Mouse (Mus musculus) gastrocnemius, postnatal 10 days (tissue): ENCODE measurements at regions not wholly inside any gene's neighbourhood (a gene's known extent, or its start where the extent isn't known, plus 50 kb on each side); places are given as distances from the start of the nearest gene placed in this dataset.

Experiments used
- DNase-seq: peaks from one replicate; pipeline ENCODE4 v3.0.0; 2021; ENCODE audit warnings: mixed read lengths

DNA sequence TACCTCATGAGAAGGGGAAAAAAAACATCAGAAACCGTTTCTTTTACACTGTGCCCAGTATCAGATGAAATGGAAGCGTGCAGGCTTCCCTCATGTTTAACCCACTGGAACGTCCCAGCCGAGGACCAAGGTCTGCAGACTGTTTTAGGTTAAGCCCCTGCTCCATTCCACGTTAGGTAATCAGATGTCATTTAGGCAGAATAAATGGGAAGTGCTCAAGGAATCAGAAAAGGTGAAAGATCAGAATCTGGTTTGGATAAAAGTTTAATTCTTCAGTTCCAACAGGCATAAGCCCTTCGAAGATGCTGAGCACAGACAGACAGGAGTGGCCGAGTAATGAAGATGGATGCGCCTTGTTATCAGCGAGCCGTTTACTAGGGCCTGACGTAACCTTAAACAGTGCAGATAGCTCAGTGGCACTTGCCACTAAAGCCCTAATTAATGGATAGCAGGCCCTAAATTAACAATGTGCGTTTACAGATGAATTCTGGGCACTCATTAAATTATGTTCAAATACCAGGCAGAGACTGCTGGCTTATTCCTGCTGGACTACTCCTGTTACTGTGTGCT lies 193.5 kb downstream of the Lmo4 start:
- no peak for DNase-seq

DNA sequence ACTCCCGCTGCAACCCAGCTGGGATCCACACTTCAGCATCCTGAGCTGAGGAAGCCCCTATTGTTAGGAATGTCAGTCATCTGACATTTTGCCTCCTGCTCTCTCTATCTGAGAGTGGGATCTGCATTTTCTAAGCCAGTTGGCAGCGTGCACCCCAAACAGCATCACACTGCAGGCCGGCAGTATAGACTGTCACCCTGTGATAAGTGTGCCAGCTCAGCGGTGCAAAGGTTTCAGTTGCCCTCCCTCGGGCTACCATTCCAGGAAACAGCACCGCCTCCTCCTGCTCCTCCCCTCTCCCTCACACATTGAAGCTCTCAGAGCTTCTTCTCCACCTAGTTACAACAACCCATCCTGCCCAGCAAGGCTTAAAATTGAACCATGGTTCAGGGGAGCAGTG lies 194.5 kb downstream of the Lmo4 start:
- no peak for DNase-seq

DNA sequence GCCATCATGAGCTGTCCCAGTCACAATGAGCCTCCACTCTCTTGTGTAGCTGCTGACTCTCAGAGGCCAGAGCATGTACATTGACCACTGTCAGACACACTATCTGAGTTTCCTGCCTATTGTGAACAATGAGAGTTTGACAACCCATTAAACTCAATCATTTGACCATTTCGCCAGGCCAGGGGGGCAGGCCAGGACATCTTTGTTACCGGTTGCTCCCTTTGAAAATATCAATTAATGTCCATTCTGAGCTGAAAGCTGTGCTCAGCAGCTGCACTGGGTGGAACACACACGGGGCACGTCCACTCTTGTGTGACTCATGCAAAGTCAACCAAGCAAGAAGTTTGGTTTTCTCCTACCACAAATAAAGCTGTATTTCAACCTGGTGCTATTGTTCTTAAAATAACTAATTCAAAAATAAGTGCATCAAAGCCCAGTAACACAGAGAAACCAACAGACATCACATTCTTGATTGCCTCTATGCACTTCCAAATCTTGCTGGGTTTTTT lies 197.9 kb downstream of the Lmo4 start:
- DNase-seq: no peak

DNA sequence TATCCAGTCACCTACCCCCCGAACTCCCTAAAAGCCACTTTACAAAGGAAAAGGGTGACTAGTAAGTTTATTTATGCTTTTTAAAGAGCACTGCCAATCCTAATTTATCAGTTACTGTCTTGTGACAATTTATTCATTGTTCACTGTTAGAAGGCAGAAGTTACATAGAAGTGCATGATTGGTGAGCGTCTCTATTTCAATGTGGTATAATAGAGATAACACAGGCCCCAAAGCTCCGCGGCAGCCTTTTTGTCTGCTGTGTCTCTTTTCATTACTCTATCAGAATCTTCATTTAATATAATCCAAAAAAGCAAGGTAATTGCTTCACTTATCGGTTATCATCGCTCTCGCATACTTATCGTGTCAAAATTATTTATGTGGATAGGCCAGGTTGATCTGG lies 207.1 kb downstream of the Lmo4 start:
- DNase-seq: no peak

DNA sequence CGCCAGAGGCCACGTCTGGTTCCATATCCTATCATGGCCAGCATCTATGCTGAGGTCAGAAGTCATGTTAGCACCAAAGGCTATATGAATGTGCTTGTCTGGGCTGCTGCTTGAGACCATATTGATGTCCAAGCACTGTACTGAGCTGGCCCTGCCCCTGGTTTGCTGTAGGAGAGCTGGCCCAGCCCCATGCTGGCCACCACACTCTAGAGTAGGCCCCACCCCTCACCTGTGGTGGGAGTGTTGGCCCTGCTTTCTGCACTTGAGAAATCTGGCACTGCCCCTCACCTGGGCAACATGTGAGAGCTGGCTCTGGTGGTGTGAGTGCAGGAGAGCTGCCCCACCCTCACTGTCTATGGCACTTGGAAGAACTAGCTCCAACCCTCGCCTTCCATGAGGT lies 210.0 kb downstream of the Lmo4 start:
- no peak for DNase-seq

DNA sequence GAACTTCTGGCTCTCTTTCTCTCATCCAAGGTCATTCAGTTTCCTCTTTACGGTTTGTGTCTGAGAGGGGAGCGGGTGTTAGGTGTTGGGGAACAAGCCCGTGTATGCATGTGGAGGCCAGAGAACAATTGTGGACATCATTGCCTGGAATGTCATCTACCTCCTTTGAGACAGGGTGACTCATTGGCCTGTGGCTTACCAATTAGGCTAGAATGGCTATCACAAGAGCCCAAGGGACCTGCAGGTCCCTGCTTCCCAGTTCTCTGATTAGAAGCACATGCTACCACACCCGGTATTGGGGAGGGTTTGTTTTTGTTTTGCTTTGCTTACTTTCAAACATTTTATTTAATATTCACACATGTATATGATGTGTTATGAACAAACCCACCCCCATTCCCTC lies 216.0 kb downstream of the Lmo4 start:
- no peak for DNase-seq

DNA sequence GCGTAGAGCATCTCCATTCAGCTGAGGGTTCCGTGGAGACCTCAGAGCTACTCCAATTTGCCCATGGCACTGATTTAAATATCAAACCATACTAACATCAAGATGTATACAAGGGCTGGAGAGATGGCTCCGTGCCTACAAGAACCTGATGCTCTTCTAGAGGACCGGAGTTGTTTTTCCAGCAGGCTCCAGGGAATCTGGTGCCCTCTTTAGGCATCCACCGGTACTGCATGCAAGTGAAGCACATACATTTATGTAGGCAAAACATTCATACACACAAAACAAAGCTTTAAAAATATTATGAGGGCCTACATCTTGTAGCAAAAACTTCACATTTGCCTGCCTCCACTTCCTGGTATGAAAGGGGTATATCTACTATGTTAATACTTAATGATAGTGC lies 217.0 kb downstream of the Lmo4 start:
- DNase-seq: no peak

DNA sequence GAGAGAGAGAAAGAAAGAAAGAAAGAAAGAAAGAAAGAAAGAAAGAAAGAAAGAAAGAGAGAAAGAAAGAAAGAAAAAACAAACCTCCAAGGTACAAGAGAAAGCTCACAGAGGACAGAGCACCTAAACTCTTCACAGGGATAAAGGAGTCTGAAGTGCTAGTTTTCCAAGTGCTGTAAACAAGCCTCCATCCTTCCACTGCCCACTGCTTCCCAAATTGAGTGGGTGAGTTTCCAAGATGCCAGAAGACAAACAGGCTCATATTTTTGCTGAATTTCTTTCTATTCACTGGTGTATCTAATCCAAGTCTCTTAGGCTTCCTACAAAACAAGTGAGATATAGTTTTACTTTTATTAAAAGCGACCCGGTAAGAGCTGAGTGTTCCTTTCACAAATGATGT lies 218.2 kb downstream of the Lmo4 start:
- no peak for DNase-seq

DNA sequence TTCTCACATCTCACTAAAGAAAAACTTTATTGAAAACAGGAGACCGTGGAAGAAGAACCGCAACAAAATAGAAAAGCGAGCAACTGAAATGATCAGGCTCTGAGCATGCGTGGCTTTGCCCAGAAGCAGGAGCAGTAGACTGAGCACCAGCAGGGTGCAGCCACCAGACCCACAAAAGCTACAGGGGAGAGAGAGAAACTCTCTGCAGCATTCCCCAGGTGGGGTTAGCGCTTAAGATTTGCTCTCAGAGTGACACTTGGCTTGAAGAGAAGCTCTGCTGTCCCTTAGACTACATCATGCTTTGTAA lies 218.9 kb downstream of the Lmo4 start:
- DNase-seq: no peak

DNA sequence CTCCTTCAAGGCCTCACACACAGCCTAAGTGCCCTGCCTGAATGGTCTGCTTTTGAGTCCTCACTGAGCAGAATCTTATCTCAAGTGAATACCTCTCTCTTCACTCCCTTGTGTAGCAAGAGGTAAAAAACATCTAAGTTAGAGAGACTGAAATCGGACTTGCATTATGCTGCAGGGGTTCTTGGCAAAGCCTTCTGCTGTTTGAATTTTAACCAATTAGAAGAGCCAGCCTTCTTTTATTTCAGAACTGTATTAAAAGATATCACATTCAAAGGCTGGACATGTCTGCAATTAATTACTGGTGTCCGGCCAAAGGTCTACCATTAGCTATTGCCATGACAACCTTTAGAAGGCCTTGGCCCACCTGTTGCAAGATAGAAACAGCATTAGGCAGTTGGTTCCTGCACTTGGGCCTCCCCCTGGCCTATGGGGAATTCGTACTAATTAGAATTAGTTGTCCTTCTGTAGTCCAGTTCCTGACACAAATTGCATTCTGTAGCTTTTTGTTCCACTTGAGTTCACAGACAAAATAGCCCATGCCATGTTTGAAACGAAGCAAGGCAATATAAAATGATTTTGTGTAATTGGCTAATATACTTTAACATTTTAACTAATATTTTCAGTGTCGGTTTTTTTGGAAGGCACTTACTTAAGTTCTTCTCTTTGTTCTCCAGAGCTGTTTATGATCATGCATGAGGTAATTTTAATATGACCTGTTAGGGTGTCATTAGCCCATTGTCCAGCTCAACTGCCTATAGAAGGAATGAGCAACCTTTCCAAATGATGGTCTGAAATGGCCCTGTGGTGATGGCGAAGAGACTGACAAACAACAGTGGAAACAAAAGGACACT lies 219.4 kb downstream of the Lmo4 start:
- DNase-seq: no peak

DNA sequence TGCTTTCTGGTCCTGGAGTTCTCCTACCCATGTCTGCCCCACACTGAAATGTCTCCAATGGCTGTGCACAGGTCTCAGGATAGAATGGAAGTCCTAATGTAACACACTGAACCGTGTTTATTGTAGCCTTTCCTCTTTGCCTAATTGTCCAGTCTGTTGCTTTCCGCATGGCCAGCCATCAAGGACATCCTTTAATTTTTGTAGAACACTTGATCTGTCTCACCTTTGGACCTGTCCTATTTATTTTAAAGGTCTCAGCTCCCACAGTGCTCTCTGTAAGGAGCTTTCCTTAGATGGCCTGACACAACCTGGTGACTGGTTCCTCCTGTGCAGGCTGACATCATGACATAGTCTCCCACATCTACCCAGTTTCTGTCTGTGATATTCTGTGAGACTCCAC lies 226.3 kb downstream of the Lmo4 start:
- DNase-seq: no peak

DNA sequence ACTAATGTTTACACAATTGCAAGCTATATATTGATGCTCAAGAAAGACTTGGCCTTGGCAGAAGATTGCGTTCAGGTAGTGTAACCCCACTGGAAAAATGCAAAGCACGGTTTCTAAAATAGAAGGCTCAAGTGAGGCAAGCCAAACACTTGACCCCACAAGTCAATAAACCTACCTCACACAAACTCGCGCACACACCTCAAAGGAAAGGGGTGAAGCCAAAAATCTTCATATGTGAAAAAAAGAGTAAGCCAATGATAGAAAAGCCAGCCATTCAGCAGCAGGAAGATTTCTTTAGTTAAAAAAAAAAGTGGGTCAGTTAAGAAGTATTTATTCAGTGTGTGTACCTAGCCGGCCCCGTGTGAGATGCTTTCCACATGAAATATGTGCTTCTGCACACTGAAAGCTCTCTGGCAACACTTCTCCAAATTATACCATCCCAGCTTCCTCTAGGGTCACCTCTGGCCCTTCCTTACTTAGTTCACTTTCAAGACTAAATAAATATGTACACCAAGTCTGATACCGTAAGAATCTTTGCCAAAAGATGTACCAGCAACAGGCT lies 227.1 kb downstream of the Lmo4 start:
- DNase-seq: no peak

DNA sequence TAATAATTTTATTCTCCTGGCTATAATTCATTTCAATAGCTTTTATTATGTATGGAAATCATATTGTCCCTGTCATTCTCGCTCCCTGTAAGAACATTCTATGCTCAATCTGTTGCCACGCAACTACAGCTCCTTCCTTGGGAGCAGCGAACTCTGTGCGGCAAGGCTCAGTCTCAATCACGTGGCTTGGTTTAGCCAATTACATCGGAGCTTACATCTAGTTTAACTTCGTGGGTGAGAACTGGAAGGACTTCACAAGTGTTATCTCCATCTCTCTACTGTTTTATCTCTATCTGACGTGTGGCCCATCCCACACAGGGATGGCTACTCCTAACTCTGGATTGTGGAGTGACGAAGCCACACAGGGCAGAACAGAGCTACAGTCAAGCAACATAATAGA lies 231.4 kb downstream of the Lmo4 start:
- DNase-seq: no peak

DNA sequence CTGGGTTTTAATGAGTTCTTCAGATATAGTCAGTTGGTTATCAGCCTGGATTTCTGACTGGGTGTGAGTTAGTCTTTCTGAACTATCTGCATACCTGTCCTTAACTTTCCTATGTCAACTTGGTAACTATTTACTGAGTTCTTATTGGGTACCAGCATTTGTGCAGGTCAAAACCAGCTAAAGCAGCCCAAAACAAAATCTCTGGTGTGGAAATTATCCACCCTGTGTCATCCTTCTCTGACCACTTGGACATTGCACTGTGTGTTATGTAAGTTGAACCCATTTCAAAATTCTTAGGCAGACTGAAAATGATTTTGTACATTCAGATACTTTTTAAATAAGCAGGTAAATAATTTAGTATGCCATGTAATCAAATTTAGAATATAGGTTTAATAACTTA lies 232.7 kb downstream of the Lmo4 start:
- DNase-seq: no peak

DNA sequence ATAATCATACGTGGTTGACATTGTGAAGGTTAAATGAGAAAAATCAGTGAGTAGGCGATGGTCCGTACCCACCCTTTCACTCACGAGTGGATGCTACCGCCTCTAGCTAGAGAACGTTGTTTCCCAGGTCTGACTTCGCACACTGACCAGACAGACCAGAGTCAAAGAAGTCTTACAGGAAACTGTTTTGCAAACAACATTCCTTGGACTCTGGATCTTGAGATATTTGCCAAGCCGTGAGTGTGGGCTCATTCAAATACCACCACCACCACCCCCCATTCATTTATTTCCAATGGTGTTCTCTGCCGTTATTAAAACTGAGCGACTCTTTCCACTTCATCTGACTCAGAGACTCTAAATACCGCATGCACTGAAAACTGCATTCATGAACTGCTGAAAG lies 234.2 kb downstream of the Lmo4 start:
- no peak for DNase-seq

DNA sequence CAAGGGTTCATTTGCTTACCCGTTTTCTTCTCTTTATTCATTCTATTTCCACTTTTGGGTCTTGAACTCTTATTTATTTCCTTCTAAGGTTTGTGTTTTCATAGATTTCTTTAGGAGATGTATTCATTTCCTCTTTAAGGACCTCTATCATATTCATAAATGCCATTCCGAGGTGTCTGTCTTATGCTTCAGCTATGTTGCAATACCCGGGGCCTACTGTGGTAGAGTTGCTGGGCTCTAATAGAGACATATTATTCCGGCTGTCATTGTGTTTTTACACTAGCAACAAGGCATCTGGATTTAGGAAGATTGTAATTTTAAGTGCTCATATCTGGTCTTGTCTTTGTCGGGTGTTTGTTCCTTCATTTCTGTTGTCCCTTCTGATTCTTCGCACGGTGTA lies 249.5 kb downstream of the Lmo4 start:
- no peak for DNase-seq

DNA sequence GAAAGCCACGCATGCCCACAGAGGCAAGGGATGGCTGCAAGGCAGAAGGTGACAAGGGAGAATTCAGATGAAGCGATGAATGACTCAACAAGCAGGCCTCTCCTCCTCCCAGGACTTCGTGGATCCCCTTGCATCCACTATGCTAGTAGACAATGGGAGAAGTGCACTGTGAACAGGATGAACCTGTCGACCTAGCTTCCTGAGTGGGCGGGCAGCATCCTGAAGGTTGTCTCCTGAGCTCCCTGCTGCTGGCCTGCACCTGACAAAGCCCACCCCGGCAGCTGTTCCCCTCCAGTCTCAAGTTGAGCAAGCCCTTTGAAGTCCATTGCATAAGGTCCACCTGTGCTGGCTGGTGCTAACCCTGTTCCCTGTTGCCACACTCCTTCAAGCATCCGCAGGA lies 250.2 kb downstream of the Lmo4 start:
- no peak for DNase-seq

DNA sequence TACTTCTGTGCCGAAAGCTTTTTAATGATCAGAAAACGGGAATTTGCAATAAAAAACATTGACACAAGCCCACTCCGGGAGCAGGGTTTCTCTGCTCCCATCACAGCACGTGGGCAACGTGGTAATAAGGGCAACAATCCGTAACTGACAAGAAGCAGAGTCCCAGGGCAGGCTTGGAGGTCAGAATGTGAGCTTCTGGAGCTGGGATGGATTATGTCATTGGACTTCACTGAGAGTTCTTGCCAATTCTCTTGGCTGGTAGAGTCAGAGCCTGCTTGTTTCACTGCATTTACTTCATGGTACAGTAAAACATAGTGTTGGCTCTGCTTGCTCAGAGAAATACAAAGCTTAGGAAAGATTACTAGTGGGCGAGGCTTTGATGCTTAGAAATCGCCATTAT lies 252.7 kb downstream of the Lmo4 start:
- no peak for DNase-seq

DNA sequence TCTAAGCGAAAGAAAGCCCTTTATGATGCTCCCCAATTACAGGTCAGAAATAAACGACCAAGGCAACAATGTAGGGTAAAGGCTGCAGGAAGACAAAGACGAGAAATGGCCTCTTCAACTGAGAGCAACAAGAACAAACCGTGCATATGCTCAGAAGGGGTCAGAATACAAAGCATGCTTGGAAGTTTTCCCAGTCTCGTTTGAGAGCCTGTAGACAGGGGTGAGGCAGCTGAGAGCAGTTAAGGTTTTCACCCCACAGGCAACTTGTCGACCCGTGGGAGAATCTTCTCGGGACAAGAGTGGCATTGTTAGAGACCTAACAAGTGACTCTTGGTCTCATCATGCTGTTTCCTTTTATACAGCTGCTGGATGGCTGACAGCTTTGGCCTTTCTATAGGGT lies 255.4 kb downstream of the Lmo4 start:
- no peak for DNase-seq

DNA sequence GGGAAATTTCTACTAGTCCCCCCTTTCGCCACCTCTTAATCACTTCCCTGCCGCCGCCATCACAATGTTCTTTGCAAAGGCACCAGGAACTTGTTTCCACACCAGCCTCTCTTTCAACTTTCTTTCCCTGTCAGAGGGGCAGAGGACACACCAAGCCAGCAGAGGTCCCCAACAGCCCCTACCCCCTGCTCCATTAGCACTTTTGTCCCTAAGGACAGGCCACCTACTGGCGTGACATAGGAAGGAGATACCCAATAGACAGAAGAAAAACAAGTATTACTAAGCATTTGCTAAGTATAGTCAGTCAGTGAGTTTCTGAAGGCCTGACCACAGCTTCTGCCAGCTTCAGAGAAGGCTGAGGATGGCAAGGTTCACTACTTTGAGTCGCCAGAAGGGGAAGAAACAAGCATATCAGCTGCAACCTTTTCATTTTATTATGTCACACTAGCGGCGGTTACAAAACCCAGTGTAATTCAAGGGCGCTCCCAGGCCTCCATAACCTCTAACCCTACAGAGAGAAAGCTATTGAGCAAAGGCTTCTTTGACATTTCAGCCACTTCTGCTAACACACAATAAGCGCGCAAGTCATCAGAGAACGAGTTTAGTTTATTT lies 255.9 kb downstream of the Lmo4 start:
- no peak for DNase-seq

DNA sequence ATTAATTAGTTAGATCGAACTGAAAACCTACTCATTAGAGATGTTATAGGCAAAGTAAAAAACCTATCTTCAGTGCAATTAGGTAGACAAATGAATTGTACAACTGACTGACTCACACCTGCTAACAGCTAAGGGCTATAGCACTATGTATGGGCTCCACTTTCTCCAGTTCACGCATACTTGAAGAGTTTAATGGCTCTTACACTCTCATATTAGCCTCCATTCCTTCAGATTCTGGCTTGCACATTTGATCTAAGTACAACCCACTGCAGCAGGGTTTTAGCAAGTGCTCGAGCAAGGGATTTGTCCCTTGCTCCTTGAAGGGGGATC lies 257.1 kb downstream of the Lmo4 start:
- no peak for DNase-seq

DNA sequence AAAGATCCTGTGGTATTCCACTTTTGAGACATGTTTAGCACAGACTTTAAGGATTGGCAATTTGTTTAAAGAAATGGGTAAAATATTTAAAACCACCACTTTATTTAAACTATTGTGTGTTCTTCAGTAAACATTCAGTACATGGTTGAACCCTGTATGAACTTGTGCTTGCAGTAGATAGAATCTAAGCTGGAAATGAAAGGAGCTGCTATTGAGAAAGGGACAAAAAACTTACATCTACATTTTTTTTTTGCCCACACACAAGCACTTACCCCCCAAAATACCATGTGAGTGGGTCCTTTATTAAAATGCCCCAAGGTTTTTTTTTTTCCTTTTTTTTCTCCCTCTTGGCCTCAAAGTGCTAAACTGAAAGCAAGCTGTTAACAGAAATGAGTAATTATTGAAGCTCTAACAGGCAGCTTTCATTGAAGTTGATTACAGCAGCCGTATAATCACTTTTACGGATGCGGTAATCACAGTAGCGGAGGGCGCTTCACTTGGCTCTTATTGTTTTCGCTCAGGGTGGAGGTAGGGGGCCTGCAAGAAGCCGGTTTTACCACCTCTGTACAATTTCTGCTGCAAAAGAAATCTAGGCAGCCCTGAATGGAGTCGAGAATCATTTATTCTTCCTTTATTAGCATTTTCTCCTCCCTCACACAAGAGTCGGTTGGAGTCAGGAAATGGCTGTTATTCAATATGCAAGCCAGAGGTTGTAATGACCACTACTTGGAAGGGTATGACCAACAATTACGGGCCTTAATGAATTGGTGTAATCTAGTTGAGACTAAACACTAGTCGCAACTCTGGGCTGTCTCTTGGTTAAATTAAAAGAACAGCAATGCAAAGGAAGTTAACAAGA lies 257.7 kb downstream of the Lmo4 start:
- no peak for DNase-seq
